Mouse (Mus musculus): ENCODE measurements at regions not wholly inside any gene's neighbourhood (a gene's known extent, or its start where the extent isn't known, plus 50 kb on each side); places are given as distances from the start of the nearest gene placed in this dataset.
A peak's percentile ranks its signal among the peaks of the same experiment; 100 is the strongest.

DNA sequence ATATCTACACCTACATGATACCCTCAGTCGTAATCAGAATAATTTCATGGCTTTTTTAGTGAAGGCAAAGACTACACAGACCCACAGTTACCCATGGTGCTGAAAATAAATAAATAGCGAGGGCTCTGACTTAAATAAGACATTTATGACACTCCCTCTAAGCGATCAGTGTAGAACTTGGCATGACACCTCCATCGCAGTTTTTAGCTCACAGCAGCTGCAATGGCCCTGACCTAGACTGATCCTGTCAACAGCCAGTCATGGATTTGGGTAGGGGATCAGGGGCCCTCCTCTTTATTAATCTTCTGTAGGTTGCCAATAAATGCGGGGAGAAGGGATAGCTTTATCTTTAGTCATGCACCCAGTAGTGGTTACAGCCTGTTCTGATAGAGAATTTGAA, 494.1 kb downstream of the Epha3 start:
- H3K27ac ChIP-seq (ENCODE audit: low read length), result no peak overlapping the region
- H3K4me1 ChIP-seq (replicated peaks; ENCODE audit: control insufficient read depth, insufficient read depth, low read length), result no peaks in the 10 kb centered on the region
- ATAC-seq, result no peak
- no peaks in the 10 kb centered on the region for H3K9me3 ChIP-seq (ENCODE audit: control insufficient read depth, low read length)
- H3K9ac ChIP-seq (replicated peaks; ENCODE audit: low read depth, low read length), result no peak overlapping the region
- WGBS, result 85% methylated on average over 5 of the region's 5 CpGs
- H3K4me2 ChIP-seq (ENCODE audit: low read length), result no peak overlapping the region
- no peak overlapping the region for H3K4me3 ChIP-seq (replicated peaks; ENCODE audit: low read length)
- H3K27me3 ChIP-seq (replicated peaks; ENCODE audit: control insufficient read depth, insufficient read depth, low read length), result no peaks in the 10 kb centered on the region
- no peaks in the 10 kb centered on the region for H3K36me3 ChIP-seq (ENCODE audit: control insufficient read depth, insufficient read depth)

DNA sequence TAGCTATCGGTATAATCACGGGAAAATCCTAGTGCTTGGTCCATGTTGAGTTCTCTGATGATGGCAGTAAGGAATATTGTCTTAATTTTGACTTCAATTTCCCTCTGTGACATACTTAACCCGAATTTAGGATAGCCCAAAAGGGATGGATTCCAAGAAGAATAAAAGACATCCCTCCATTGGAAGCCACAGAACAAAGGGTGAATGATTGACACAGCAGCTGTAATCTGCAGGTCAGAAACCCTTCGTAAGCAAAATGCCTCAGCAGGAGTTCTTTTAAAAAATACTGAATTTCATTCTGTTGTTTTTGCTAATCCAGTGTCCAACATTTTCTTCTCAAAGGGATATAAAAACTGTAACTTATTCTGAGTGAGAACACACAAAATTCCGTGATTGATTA, 492.7 kb downstream of the Epha3 start:
- Histone ChIP-seq H3K27ac (ENCODE audit: low read length) (no peak overlapping the region), H3K9ac (replicated peaks; ENCODE audit: low read depth, low read length) (no peak overlapping the region), H3K9me3 (ENCODE audit: control insufficient read depth, low read length) (no peaks in the 10 kb centered on the region), H3K4me1 (replicated peaks; ENCODE audit: control insufficient read depth, insufficient read depth, low read length) (no peaks in the 10 kb centered on the region), H3K4me2 (ENCODE audit: low read length) (no peak overlapping the region), H3K4me3 (replicated peaks; ENCODE audit: low read length) (no peak overlapping the region), H3K27me3 (replicated peaks; ENCODE audit: control insufficient read depth, insufficient read depth, low read length) (no peaks in the 10 kb centered on the region), H3K36me3 (ENCODE audit: control insufficient read depth, insufficient read depth) (no peaks in the 10 kb centered on the region)
- no peak for ATAC-seq
- WGBS, result 38% methylated on average over 5 of the region's 5 CpGs

DNA sequence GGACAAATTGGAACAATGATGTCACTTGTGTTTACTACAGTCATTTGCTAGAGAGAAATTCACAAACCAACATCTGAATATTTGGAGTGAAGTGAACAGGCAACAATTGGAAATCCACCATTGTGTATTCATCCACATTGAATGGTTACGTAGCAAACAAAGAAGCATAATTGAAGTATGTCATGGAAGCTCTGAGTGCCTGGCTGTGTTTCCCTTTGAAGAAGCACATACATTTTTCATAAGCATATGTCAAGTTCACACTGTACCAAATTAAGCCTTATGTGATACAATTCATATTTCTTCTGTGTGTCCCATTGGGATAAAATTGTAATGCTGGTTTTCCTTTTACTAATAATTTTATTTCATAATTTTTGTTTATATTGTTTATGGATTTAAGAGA, 459.0 kb downstream of the Epha3 start:
- Histone ChIP-seq H3K36me3 (ENCODE audit: control insufficient read depth, insufficient read depth) (no peaks in the 10 kb centered on the region), H3K4me3 (replicated peaks; ENCODE audit: low read length) (no peak overlapping the region), H3K9me3 (ENCODE audit: control insufficient read depth, low read length) (no peaks in the 10 kb centered on the region), H3K27ac (ENCODE audit: low read length) (no peak overlapping the region; the same call in 1 of the 2 replicates), H3K4me2 (ENCODE audit: low read length) (no peak overlapping the region), H3K9ac (replicated peaks; ENCODE audit: low read depth, low read length) (no peak overlapping the region), H3K4me1 (replicated peaks; ENCODE audit: control insufficient read depth, insufficient read depth, low read length) (no peaks in the 10 kb centered on the region), H3K27me3 (replicated peaks; ENCODE audit: control insufficient read depth, insufficient read depth, low read length) (no peaks in the 10 kb centered on the region)
- WGBS, result 41% methylated on average over 1 of the region's 1 CpGs
- peak; percentile 86 for ATAC-seq

DNA sequence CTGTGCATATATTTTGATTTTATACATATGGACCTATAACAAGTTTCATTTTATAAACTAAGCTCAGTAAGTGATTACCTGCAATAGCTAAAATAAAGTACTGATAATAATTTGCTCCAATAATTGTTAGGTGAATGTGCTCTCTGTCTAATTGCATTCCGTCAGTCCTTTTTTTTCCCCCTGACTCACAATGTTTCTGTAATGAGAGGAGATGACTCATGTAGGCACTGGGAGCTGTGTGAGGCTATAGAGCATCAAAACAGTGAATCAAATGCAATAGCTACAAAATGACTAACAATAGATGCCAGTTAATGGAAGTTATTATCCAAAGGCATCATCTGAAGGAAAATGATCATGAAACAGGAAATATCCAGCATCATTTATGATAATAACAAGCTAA, 451.3 kb downstream of the Epha3 start:
- Histone ChIP-seq H3K4me1 (replicated peaks; ENCODE audit: control insufficient read depth, insufficient read depth, low read length) (no peaks in the 10 kb centered on the region), H3K36me3 (ENCODE audit: control insufficient read depth, insufficient read depth) (no peaks in the 10 kb centered on the region), H3K9me3 (ENCODE audit: control insufficient read depth, low read length) (no peaks in the 10 kb centered on the region), H3K27ac (ENCODE audit: low read length) (no peak overlapping the region), H3K4me3 (replicated peaks; ENCODE audit: low read length) (no peak overlapping the region), H3K4me2 (ENCODE audit: low read length) (no peak overlapping the region), H3K27me3 (replicated peaks; ENCODE audit: control insufficient read depth, insufficient read depth, low read length) (no peaks in the 10 kb centered on the region), H3K9ac (replicated peaks; ENCODE audit: low read depth, low read length) (no peak overlapping the region)
- ATAC-seq, result no peak
- WGBS, result 74% methylated on average over 1 of the region's 1 CpGs

DNA sequence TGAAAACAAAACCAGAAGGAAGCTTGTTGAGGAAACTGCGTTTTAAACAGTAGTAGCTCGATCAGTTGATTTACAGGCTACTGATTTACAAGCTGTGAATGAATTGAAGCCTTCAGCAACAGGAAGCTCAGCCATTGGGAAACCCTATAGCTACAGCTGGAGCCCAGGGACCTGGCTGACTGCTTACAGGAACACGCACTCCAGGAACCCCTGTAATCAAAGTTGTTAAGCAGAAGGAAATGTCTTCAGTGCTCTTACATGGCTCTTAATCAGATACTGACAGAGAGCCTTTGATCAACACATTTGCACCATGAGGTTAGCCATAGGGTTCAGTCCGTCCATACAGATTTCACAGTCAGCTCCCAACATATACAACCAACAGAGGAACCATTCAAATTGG, 411.7 kb downstream of the Epha3 start:
- Histone ChIP-seq H3K9ac (replicated peaks; ENCODE audit: low read depth, low read length) (no peak overlapping the region), H3K36me3 (ENCODE audit: control insufficient read depth, insufficient read depth) (no peaks in the 10 kb centered on the region), H3K4me2 (ENCODE audit: low read length) (no peak overlapping the region), H3K4me1 (replicated peaks; ENCODE audit: control insufficient read depth, insufficient read depth, low read length) (no peaks in the 10 kb centered on the region), H3K4me3 (replicated peaks; ENCODE audit: low read length) (no peak overlapping the region), H3K27me3 (replicated peaks; ENCODE audit: control insufficient read depth, insufficient read depth, low read length) (no peaks in the 10 kb centered on the region), H3K9me3 (ENCODE audit: control insufficient read depth, low read length) (no peaks in the 10 kb centered on the region), H3K27ac (ENCODE audit: low read length) (no peak overlapping the region)
- WGBS, result 83% methylated on average over 4 of the region's 4 CpGs
- ATAC-seq, result no peak

DNA sequence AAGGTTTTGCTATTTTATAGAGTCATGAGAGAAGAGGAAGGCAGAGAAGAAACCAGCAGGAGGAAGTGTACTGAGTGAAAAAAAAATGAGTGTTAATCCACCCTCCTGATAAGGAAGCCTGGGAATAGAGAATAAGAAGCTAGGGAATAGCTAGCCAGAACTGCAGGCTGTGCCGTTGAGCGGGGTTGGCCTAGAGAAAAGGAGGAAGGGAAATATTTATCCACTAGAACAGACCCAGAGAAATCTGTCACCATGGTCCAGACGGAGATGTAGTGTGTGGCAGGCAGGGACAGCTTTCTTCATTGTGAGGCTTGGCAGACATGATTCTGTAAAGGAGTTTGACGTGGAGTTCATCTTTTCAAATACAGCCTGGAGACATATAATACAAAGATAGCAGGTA, 397.4 kb downstream of the Epha3 start:
- no peak overlapping the region for H3K9ac ChIP-seq (replicated peaks; ENCODE audit: low read depth, low read length)
- no peak overlapping the region for H3K4me2 ChIP-seq (ENCODE audit: low read length)
- no peaks in the 10 kb centered on the region for H3K36me3 ChIP-seq (ENCODE audit: control insufficient read depth, insufficient read depth)
- H3K9me3 ChIP-seq (ENCODE audit: control insufficient read depth, low read length), result no peaks in the 10 kb centered on the region
- 54% methylated on average over 4 of the region's 4 CpGs for WGBS
- no peaks in the 10 kb centered on the region for H3K4me1 ChIP-seq (replicated peaks; ENCODE audit: control insufficient read depth, insufficient read depth, low read length)
- no peaks in the 10 kb centered on the region for H3K27me3 ChIP-seq (replicated peaks; ENCODE audit: control insufficient read depth, insufficient read depth, low read length)
- no peak overlapping the region for H3K27ac ChIP-seq (ENCODE audit: low read length)
- no peak overlapping the region for H3K4me3 ChIP-seq (replicated peaks; ENCODE audit: low read length)
- ATAC-seq, result peak; percentile 81

DNA sequence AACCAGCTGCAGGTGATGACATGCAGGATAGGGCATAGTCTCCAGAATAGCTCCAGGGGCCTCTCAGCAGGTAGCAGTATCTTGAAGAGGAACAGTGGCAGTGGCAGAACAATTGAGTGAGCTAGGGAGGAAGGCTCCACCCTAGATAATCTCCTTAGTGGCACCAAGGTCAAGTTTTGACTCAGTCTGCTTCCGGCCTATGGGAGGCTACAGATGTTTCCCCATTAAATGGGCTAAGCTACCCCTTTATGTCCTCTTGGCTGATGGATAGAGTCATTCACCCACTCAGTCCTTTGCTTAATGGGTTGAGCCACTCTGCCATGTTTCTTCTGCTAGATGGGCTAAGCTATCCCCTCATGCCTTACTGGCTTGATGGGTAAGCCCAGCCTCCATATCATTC, 395.1 kb downstream of the Epha3 start:
- no peaks in the 10 kb centered on the region for H3K27me3 ChIP-seq (replicated peaks; ENCODE audit: control insufficient read depth, insufficient read depth, low read length)
- WGBS, result 86% methylated on average over 1 of the region's 1 CpGs
- H3K4me3 ChIP-seq (replicated peaks; ENCODE audit: low read length), result no peak overlapping the region
- H3K27ac ChIP-seq (ENCODE audit: low read length), result no peak overlapping the region
- no peak overlapping the region for H3K4me2 ChIP-seq (ENCODE audit: low read length)
- ATAC-seq, result no peak
- no peaks in the 10 kb centered on the region for H3K4me1 ChIP-seq (replicated peaks; ENCODE audit: control insufficient read depth, insufficient read depth, low read length)
- H3K9ac ChIP-seq (replicated peaks; ENCODE audit: low read depth, low read length), result no peak overlapping the region
- no peaks in the 10 kb centered on the region for H3K9me3 ChIP-seq (ENCODE audit: control insufficient read depth, low read length)
- no peaks in the 10 kb centered on the region for H3K36me3 ChIP-seq (ENCODE audit: control insufficient read depth, insufficient read depth)

Data from forebrain, embryonic 16.5 days (tissue).